Mouse (Mus musculus) spleen, adult 18-20 months (tissue): ENCODE measurements around the gene Clps.
"Not testable (repeated sequence)": the region's sequence is repeated elsewhere in the genome, so short reads cannot be mapped to it uniquely, and the experiment has no call there.

Experiments
- DNase-seq, 2 experiments: peaks; one replicate each; pipeline ENCODE4 v3.0.0; 2022; ENCODE audit warnings: mixed read lengths in 2 of 2

Gene Clps

DNA sequence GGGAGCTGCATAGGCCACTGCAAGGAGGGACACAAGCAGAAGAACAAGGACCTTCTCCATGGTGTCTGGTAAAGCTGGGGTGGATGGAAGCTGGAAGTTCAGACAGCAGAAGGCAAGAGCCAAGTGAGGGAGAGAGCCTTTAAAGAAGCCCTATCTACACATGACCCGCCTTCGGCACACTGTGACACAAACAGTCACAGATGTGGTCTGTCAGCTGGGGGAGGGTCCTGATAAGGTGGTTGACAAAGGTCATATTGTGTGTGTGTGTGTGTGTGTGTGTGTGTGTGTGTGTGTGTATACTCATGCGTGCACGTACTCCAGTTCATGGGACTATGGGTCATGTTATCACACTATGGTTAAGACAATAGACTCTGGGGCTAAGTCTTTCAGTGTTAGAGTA lies at the start of gene Clps:
Gene Clps, minus strand, starts transcription at position 169 of the 400 bp plus-strand sequence.
- DNase-seq: no peak

DNA sequence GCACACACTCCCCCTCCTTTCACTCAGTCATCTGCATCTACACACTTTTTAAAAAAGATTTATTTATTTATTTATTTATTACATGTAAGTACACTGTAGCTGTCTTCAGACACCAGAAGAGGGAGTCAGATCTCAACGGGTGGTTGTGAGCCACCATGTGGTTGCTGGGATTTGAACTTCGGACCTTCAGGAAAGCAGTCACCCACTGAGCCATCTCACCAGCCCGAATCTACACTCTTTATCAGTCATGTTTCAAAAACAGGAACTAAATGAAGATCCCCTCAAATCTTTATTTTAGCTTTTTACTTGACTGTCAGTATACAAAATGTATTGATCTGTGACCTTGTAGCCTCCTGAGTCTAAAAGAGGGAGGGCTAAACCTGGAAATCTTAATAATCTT lies 49.0 kb upstream of the Clps start:
- no peak for DNase-seq

- DNase-seq: no peak
These were observed 41.1 kb upstream of the Clps start for GRCm38 (mm10) chr17:28601557-28602250.

- DNase-seq: no peak
These were observed 40.2 kb upstream of the Clps start for GRCm38 (mm10) chr17:28600780-28601179.

- no peak for DNase-seq
These were observed 33.4 kb upstream of the Clps start for GRCm38 (mm10) chr17:28593965-28594364.

DNA sequence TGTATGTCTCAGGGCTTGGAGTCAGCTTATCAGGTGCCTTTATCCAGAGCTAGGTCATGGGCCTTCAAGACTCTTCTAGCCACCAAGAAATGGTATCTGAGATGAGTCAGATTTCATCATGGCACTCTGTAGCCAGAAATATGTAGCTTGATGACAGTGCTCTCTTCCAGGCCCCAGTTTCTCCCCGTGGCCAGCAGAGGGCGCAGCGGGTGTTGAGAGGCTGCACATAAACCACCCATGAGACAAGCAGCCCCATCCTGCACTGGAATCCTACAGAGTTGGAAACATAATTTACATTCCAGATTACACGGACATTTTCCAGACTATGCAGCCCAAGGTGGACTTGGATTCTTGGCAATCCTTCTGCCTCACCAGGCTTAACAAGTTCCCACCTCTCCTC lies 32.4 kb upstream of the Clps start:
- DNase-seq: peak; percentile 41 to 75

DNA sequence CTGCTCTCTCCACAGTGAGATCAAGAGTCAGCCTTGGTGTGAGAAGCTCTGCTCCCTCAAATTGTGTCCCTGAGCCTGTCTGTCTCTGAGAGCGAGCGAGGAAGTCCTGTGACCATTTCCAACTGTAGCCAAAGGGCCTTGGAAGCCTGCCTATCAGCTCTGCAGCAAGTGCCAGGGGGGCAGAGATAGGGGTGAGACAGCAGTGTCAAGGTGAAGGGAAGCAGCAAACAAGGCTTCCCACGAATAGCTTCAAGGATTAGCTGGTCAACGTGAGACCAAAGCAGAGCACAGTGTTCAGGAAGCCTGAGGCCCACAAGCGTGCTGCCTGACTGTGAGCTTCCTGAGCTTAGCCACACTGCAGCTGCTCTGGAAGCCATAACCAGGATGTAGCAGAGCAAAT lies 30.9 kb upstream of the Clps start:
- DNase-seq: no peak

GRCm38 (mm10) chr17:28590596-28590995 lies 30.0 kb upstream of the Clps start:
- no peak for DNase-seq

- DNase-seq: no peak
These were observed 28.0 kb upstream of the Clps start for GRCm38 (mm10) chr17:28588591-28588990.

- DNase-seq: no peak
These were observed 25.9 kb upstream of the Clps start for GRCm38 (mm10) chr17:28586509-28586908.

DNA sequence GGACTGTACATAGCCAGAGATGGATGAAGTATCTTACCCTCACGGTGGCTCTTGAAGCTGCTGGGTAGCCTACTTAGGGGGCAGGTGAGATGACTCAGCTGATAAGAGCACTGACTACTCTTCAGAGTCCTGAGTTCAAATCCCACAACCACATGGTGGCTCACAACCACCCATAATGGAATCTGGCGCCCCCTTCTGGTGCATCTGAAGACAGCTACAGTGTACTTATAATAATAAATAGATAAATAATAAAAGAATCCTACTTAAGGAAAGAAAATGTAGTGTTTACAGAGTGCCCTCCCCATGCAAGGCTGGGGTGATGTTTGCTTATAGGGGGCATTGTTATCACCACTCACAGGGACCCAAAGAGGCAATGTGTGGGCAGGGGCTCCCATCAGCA lies 20.5 kb upstream of the Clps start:
- DNase-seq: no peak

DNA sequence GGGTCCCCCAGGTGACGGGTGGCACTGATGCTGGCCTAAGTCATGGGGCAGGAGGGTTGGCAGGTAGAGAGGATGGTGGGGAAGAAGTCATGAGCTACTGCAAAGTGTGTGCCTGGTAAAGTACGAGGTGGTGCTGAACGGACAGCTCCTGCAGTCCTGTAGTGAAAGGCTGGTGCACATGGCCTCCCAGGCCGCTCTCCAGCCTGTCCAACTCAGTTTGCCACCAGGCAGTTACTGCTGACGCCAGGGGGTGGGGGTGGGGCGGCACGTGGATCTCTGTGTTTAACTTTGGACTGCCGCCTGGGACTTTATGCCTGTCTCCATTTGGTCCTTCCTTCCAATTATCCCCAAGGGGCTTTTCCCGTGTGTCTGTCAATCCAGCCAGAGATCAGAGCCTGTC lies 19.8 kb upstream of the Clps start:
- DNase-seq: peak in 1 of 2 experiments; percentile 20

DNA sequence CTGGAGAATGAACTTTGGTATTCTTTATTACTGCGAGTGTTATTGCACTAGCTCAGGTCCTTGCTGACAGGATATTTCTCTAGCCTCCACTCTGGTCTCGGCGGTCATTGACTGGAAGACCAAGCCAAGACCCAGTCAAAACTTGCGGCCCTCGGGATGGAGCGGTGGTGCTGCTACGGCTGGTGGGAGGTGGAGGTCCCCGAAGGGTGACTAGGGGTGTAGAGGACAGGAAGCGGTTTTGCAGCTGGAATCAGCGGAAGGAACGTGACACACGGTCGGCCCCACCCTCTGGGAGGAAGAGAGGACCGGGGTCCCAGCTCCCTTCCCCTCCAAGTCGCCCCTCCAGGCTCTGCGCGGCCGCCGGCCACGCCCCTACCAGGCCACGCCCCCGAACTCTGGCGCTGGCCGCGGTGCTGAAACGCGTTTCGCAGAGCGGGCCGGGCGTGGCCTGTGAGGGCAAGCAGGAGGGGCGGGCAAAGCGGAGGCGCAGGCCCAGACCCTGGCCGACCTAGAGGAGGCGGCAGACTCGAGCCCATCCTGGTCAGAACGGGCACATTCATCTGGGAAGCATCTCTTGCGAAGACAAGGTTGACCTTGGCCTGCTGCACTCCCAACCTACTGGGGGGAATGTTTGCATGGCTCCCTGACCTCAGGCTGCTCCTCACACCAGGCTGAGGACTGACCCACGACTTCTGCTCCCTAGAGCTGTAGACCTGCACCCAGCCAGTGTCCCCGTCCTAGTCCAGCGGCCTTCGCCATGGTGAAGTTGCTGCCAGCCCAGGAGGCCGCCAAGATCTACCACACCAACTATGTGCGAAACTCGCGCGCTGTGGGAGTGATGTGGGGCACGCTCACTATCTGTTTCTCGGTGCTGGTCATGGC lies 14.9 kb upstream of the Clps start, which contains the start of gene Lhfpl5:
Gene Lhfpl5, plus strand, starts transcription at position 398 of the 882 bp plus-strand sequence.
- no peak for DNase-seq

DNA sequence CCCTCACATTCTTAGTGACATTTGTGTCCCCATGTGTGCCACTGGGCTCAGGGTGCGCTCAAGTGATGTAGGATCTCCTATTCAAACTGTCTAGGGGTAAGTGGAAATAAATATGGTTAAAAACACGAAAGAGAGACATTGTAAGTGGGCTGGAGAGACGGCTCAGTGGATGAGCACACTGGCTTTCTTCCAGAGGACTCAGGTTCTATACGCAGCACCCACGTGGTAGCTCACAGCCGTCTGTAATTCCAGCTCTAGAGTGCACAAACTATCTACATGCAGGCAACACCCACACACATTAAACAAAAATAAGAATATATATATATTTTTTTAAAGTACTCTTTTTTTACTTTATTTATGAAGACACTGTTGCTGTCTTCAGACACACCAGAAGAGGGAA lies 12.4 kb upstream of the Clps start:
- DNase-seq: no peak

DNA sequence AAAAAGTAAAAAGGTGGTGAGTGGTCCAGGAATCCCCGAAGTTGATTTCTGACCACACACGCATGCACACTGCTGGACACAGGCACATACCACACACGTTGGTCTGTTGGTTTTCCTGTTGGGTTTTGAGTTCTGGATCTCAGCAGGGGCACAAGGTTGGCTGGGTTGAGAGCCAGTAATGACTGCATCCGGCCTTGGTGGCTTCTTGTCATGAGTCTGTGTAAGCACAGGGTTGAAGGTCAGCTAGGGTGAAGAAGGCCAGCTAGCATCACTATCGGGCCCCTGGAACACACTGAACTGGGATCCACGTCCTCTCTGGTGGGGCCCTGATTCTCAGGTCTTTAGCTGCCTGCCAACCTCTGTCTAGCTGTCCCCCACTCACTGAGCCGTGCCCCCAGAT lies 12.0 kb upstream of the Clps start:
- DNase-seq: no peak

GRCm38 (mm10) chr17:28571868-28572267 lies 11.3 kb upstream of the Clps start:
- DNase-seq: no peak

DNA sequence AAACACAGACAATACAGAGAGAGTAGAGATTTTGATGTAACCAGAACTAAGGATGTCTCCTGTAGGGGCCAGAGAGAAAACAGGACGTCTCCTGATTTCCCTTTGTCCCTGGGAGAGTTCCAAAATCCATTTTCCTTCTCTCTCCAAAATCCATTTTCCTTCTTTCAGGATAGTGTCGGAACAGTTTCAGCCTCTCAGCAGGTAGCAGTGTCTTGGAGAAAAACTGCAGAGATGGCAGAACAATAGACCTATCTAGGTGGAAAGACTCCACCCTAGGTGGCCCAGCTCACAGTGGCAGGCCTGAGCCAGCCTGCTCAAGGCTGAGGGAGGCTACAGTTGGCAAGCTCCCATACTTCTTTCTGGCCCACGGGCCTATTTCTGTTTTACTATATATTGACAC lies 7.0 kb upstream of the Clps start:
- DNase-seq: no peak

- DNase-seq: no peak
These were observed 4.6 kb upstream of the Clps start for GRCm38 (mm10) chr17:28565181-28565580.

- DNase-seq: no peak
These were observed 1.0 kb upstream of the Clps start for GRCm38 (mm10) chr17:28561613-28562012.

DNA sequence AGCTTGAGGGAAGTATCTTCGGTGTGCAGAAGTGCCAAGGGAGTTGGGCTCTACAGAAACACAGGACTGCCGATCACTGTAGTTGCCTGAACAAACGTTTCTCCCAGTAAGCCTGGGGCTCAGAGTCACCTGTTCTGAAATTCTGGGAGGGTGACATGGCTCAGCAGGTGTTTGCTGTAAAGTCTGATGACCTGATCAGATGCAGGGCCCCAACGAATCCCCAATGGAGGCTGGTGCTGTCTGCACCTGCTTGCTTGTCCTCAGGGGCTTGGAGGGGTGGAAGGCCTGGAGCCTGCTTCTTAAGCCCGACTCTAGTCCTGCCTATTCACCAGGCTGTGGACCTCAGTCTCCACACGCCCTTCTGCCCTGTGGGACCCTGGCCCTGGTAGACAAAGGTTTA lies 2.8 kb downstream of the Clps start:
- DNase-seq: no peak

GRCm38 (mm10) chr17:28556635-28557396 lies 3.8 kb downstream of the Clps start:
- DNase-seq: no peak

DNA sequence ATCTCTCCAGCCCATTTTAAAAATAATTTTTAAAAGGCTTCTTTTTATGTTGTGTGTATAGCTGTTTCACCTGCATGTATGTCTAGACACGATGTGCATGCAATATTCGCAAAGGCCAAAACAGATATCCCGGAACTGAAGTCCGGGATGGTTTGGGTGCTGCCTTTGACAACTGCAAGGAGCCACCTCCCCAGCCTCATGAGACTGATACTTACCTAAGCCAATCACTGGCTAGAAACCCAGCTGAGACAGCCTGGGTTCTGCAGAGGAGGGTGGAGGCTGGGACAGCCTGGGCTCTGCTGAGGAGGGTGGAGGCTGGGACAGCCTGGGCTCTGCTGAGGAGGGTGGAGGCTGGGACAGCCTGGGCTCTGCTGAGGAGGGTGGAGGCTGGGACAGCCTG lies 6.5 kb downstream of the Clps start:
- DNase-seq: not testable (repeated sequence)

- DNase-seq: peak; percentile 32 to 71
These were observed 7.3 kb downstream of the Clps start for GRCm38 (mm10) chr17:28553040-28553793.
